Mouse (Mus musculus): ENCODE results near the gene 4930404H24Rik. TPM values are rescaled to one million over a fixed set of nuclear protein-coding genes. Genes with fewer than 3 reads are reported as not detected.

The 4930404H24Rik gene
- polyA plus RNA-seq, 1 experiment, result not detected

- no peaks in the 10 kb centered on the region for H3K79me2 ChIP-seq (ENCODE audit: control insufficient read depth, insufficient read depth)
- H3K4me2 ChIP-seq (ENCODE audit: low read depth), result no peak overlapping the region
- no peak overlapping the region for H3K4me3 ChIP-seq
- H3ac ChIP-seq (ENCODE audit: control insufficient read depth, insufficient read length), result no peak overlapping the region
- peaks cover 28% of the 10 kb centered on the region for H3K27me3 ChIP-seq (ENCODE audit: control insufficient read depth, insufficient read depth, insufficient read length)
- H3K36me3 ChIP-seq (ENCODE audit: control insufficient read depth, insufficient read depth), result no peaks in the 10 kb centered on the region
- TF ChIP-seq MYOD1 (IDR thresholded peaks at IDR 0.05; ENCODE audit: control insufficient read depth in 1 of 3, insufficient read length in 2 of 3, low read depth in 2 of 3), result no peak
- no peak for TF ChIP-seq CEBPB (IDR thresholded peaks at IDR 0.05; ENCODE audit: insufficient read depth, poor library complexity, severe bottlenecking)
- TF ChIP-seq POLR2A (IDR thresholded peaks at IDR 0.05; ENCODE audit: insufficient read length, low read depth), result no peak
- TF ChIP-seq POLR2AphosphoS2 (IDR thresholded peaks at IDR 0.05; ENCODE audit: insufficient read length, low read depth), result no peak
- no peak for TF ChIP-seq REST (IDR thresholded peaks at IDR 0.05; ENCODE audit: insufficient read depth, insufficient read length)
- TF ChIP-seq TCF12 (IDR thresholded peaks at IDR 0.05; ENCODE audit: insufficient read depth, poor library complexity, severe bottlenecking), result no peak
- no peak for TF ChIP-seq E2F4 (IDR thresholded peaks at IDR 0.05; ENCODE audit: insufficient read depth)
- no peak for TF ChIP-seq MAX (IDR thresholded peaks at IDR 0.05; ENCODE audit: low read depth)
- TF ChIP-seq USF1 (IDR thresholded peaks at IDR 0.05; ENCODE audit: low read depth), result no peak
- TF ChIP-seq SRF (IDR thresholded peaks at IDR 0.05; ENCODE audit: control insufficient read depth, insufficient read length, low read depth), result no peak
- no peak for TF ChIP-seq TCF3 (IDR thresholded peaks at IDR 0.05; ENCODE audit: insufficient read length, low read depth)
- TF ChIP-seq MYOG (IDR thresholded peaks at IDR 0.05; ENCODE audit: control insufficient read depth in 1 of 3, insufficient read depth in 1 of 3, insufficient read length in 2 of 3, low read depth in 2 of 3), result no peak
Observed at GRCm38 (mm10) chr2:153510136-153510535, 17.5 kb downstream of the 4930404H24Rik start.

- H3K4me2 ChIP-seq (ENCODE audit: low read depth), result no peak overlapping the region
- peaks cover 28% of the 10 kb centered on the region for H3K27me3 ChIP-seq (ENCODE audit: control insufficient read depth, insufficient read depth, insufficient read length)
- TF ChIP-seq MYOG (IDR thresholded peaks at IDR 0.05; ENCODE audit: control insufficient read depth in 1 of 3, insufficient read depth in 1 of 3, insufficient read length in 2 of 3, low read depth in 2 of 3) (no peak), E2F4 (IDR thresholded peaks at IDR 0.05; ENCODE audit: insufficient read depth) (no peak), USF1 (IDR thresholded peaks at IDR 0.05; ENCODE audit: low read depth) (no peak), TCF12 (IDR thresholded peaks at IDR 0.05; ENCODE audit: insufficient read depth, poor library complexity, severe bottlenecking) (no peak)
- H3K79me2 ChIP-seq (ENCODE audit: control insufficient read depth, insufficient read depth), result no peaks in the 10 kb centered on the region
- H3K36me3 ChIP-seq (ENCODE audit: control insufficient read depth, insufficient read depth), result no peaks in the 10 kb centered on the region
- H3K4me3 ChIP-seq, result no peak overlapping the region
- H3ac ChIP-seq (ENCODE audit: control insufficient read depth, insufficient read length), result no peak overlapping the region
Observed at GRCm38 (mm10) chr2:153511562-153511961, 19.0 kb downstream of the 4930404H24Rik start.

GRCm38 (mm10) chr2:153512416-153513323 lies 20.1 kb downstream of the 4930404H24Rik start:
- no peak overlapping the region for H3K4me3 ChIP-seq
- H3ac ChIP-seq (ENCODE audit: control insufficient read depth, insufficient read length), result no peak overlapping the region
- H3K79me2 ChIP-seq (ENCODE audit: control insufficient read depth, insufficient read depth), result no peaks in the 10 kb centered on the region
- no peak for TF ChIP-seq TCF3 (IDR thresholded peaks at IDR 0.05; ENCODE audit: insufficient read length, low read depth)
- no peak for TF ChIP-seq USF1 (IDR thresholded peaks at IDR 0.05; ENCODE audit: low read depth)
- no peak for TF ChIP-seq MYOG (IDR thresholded peaks at IDR 0.05; ENCODE audit: control insufficient read depth in 1 of 3, insufficient read depth in 1 of 3, insufficient read length in 2 of 3, low read depth in 2 of 3)
- no peaks in the 10 kb centered on the region for H3K36me3 ChIP-seq (ENCODE audit: control insufficient read depth, insufficient read depth)
- H3K27me3 ChIP-seq (ENCODE audit: control insufficient read depth, insufficient read depth, insufficient read length), result peaks cover 28% of the 10 kb centered on the region
- no peak overlapping the region for H3K4me2 ChIP-seq (ENCODE audit: low read depth)

- H3K27me3 ChIP-seq (ENCODE audit: control insufficient read depth, insufficient read depth, insufficient read length), result peaks cover 26% of the 10 kb centered on the region
- no peaks in the 10 kb centered on the region for H3K36me3 ChIP-seq (ENCODE audit: control insufficient read depth, insufficient read depth)
- H3K79me2 ChIP-seq (ENCODE audit: control insufficient read depth, insufficient read depth), result no peaks in the 10 kb centered on the region
- no peak overlapping the region for H3ac ChIP-seq (ENCODE audit: control insufficient read depth, insufficient read length)
- no peak overlapping the region for H3K4me3 ChIP-seq
- TF ChIP-seq USF1 (IDR thresholded peaks at IDR 0.05; ENCODE audit: low read depth) (no peak), TCF12 (IDR thresholded peaks at IDR 0.05; ENCODE audit: insufficient read depth, poor library complexity, severe bottlenecking) (no peak), E2F4 (IDR thresholded peaks at IDR 0.05; ENCODE audit: insufficient read depth) (no peak), MAX (IDR thresholded peaks at IDR 0.05; ENCODE audit: low read depth) (no peak), POLR2AphosphoS2 (IDR thresholded peaks at IDR 0.05; ENCODE audit: insufficient read length, low read depth) (no peak), MYOD1 (IDR thresholded peaks at IDR 0.05; ENCODE audit: control insufficient read depth in 1 of 3, insufficient read length in 2 of 3, low read depth in 2 of 3) (no peak), MYOG (IDR thresholded peaks at IDR 0.05; ENCODE audit: control insufficient read depth in 1 of 3, insufficient read depth in 1 of 3, insufficient read length in 2 of 3, low read depth in 2 of 3) (no peak), SRF (IDR thresholded peaks at IDR 0.05; ENCODE audit: control insufficient read depth, insufficient read length, low read depth) (no peak), CEBPB (IDR thresholded peaks at IDR 0.05; ENCODE audit: insufficient read depth, poor library complexity, severe bottlenecking) (no peak)
- H3K4me2 ChIP-seq (ENCODE audit: low read depth), result no peak overlapping the region
Observed at GRCm38 (mm10) chr2:153513983-153514382, 21.4 kb downstream of the 4930404H24Rik start.

Data from myocyte (in vitro differentiated cells).